Mouse (Mus musculus): ENCODE measurements around the gene 9930021J03Rik.
A peak's percentile ranks its signal among the peaks of the same experiment; 100 is the strongest.

9930021J03Rik gene

DNA sequence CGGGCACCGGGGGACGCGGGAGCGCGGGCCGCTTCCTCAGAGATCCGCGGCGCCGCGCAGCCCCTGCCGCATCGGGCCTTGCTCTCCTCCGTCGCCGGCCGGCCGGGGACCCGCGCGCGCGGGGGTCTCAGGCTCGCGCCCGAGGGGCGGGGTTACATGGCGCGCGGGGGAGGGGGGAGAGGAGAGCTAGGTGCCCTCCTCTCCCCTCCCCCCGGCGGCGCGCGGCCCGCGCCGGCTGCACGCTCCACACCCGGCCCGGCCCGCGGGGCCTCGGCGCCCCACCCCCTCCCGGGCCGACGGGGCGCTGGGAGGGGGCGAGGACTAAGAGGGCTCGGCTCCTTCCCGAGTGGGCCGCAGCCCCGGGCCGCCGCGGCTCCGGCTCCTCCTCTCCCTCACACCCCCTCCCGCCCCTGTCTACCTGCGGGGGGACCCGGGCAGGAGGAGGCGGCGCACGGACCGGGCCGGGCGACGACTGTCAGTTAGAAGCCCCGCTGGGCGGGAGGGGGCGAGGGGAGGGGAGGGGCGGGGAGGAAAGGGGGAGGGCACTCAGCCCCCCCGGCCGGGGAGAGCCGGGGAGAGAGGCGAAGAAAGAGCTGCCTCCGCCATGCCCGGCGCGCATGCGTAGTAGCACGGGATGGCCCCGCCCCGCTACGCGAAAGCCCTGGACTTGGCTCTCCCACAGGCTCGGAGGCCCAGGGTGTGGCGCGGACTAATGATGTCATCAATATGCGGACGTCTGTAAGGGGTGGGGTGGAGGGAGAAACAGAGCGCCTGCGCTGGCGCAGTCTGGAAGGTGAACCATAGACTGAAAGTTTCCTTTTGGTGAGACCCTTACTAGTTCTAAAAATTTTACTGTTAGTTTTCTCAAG lies at the start of gene 9930021J03Rik:
9930021J03Rik (minus strand) TSS at position 73 of the 869 bp plus-strand sequence.
- peak; percentile 98 for DNase-seq (ENCODE audit: low read depth, low spot score)

DNA sequence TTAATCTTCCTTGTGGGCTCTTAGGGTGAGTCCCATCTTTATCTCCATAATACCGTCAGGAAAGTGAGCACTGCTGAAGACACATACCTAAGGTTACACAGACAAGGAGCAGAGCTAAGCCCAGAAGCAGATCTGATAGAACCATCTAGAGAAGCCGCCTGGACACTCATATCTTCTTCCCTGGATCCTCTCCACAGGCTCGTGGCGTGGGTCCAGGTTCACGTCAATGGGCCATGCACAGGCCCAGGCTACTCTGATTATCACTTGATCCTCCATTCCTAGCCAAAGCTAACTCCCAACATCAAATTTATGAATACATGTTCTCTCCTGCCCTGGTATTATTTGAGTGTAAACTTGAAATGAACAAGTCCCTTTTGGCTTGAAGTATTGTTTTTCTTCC lies 47.9 kb upstream of the 9930021J03Rik start:
- no peak for DNase-seq (ENCODE audit: low read depth, low spot score)

DNA sequence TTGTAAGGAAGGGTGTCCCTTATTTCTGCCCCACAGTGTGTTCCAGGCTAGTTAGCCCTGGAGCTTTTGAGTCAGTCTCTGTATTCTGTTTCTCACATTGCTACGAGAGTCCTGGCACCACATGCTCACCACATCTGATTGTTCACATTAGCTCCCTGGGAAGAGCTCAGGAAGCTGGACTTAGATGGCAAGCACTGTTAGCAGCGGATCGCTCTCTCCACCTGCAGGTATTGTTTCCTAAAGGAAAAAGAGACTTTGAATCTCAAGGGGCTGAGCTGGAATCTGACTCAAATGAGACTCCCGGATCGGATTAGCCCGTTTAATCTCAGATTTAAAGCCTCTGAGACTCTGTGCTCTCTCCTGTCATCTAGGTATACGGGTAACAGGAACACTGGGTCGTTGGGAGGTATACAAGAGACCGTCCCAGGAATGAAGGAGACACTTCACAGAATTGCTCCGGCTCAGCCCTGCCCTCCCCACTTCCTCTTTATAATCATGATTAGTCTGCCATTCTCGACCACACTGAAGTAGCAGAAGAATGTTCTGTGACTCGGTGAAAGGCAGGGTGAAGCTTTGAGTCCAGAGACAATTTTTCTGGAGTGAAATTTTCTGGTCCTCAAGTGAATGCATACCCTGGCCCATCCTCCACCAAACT lies 45.4 kb upstream of the 9930021J03Rik start:
- DNase-seq (ENCODE audit: low read depth, low spot score) = no peak

DNA sequence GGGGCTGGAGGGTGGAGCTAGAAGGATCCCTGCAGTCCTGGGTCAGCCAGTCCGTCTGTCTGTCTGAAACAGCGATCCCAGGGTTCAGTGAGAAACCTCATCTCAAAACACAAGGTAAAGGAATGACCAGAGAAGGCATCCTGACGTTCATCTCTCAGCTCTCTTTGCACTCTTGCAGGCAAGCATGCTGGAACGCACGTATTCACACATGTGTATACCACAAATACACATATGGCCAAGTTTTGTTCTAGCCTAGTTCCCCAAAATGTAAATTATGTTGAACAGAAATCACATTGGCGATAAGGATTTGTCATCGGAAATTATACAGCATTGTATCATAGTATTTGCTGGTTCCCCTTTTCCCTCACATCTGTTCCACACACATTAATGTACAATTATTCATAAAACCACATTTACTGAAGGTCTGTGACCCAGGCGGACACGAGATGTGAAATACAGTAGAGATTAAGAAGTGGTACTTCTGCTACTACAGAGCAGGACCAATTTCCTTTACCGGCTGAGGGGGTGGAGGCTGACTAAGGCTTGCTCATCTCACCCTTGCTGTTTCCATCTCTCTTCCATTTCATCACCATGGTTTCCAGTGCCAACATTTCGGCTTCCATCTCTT lies 44.2 kb upstream of the 9930021J03Rik start:
- no peak for DNase-seq (ENCODE audit: low read depth, low spot score)

DNA sequence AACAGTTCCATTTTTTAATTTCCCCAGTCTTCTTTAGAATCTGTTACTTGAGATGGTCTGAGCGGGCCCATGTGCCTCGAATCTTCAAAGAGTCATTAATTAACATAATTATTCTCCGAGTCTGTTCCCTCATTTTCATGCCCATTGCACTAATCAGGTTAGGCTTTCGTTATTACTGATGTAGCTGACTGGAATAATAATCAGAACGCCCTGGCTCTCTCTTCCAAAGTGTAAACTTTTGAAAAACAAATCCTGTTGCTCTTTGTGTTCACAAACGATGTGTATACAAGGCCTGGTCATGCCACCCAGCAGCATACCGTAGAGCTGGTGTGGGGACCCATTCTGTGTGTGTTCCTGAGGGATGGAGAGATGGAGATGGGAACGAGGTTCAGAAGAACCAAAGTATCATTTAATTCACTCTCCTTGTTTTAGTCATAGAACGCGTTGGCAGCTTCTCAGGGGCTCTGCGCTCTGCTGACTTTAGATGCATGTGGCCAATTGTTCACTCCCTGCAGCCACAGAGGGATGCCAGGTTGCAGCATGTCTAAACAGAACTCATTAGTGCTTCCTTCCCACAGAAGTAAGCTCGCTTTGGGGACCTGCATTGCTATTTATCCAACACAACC lies 38.4 kb upstream of the 9930021J03Rik start:
- no peak for DNase-seq (ENCODE audit: low read depth, low spot score)

DNA sequence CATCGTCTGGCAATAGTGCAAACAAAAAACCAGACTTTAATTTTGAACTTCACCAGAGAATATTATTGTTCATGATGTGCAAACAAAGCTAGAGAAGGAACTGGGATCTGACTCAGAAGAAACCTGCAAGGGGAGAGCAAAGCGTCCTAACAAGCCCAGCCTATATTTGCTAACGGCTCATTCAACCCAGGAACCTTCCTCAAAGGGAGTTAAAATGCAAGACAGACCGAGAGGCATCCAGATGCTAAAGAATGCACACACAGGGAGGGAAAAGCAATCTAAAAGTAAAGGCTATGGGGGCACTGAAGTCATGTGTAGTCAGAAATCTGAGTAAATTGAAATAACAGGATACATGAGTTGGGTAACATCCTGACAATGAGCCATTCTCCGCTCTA lies 37.8 kb upstream of the 9930021J03Rik start:
- DNase-seq (ENCODE audit: low read depth, low spot score) = no peak

DNA sequence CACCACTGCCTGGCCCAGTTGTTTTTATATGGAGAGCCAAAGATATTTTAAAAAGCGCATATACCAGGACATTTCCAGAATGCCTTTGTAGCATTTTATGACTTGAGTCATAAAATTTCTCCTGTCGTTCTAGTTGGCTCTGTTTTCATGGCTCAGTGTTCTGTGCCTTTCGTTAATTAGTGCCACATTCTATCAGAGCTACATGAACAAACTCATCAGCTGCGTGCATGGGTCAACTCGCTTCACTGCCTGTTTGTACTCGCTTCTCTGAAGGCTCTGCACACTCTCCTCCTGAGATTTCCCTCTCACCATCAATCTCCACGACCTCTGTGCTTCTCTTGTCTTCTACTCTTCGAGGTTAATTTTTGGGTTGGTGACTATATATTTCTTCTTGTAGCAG lies 37.2 kb upstream of the 9930021J03Rik start:
- DNase-seq (ENCODE audit: low read depth, low spot score) = no peak

DNA sequence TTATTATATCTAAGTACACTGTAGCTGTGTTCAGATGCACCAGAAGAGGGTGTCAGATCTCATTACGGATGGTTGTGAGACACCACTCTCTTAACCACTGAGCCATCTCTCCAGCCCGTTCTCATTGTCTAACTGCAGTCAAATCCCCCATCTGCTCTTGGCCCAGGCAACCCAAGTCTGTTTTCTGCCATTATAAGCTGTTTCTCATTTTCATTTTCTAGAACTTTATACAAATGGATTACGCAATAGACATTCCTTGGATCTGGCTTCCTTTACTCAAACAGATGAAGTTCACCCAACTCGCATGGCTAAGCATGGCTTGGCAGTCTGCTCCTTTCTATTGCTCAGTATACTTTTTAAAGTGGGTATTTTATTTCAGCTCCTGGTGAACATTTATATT lies 34.9 kb upstream of the 9930021J03Rik start:
- DNase-seq (ENCODE audit: low read depth, low spot score) = no peak

DNA sequence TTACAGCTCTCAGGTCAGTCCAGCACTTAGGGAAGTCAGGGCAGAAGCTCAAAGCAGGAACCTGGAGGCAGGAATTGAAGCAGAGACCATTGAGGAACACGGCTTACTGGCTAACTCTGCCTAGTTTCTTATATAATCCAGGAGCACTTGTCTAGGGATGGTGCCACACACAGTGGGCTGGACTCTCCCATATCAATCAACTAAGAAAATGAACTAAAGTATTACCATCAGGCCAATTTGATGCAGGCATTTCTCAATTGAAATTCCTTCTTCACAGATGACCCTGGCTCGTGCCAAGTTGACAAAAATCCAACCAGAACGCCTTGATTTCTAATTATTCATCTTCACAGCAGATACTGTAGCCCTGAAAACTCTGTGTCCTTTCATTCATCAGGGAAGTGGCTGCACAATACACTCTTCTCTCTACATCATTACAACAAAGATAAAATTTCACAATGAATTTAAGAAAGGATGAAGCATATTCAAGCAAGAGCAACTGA lies 32.9 kb upstream of the 9930021J03Rik start:
- DNase-seq (ENCODE audit: low read depth, low spot score) = no peak

DNA sequence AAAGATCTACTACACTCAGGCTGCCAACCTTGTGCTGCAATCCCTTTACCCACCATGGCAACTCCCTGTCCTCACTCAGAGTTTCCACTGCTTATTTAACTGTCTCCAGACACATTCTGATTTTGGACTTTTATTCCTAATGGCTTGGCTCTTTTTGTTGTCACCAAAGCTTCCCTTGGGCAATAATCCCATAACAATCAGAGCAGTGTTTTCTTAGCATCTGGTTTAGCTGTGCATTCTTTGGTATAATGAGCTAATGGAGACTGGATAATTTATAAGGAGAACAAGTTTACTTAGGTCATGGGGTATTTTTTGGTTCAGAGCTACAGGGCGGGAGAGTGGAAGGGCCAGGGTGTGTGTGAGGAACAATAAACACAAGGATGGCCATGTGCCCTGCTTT lies 32.4 kb upstream of the 9930021J03Rik start:
- no peak for DNase-seq (ENCODE audit: low read depth, low spot score)

DNA sequence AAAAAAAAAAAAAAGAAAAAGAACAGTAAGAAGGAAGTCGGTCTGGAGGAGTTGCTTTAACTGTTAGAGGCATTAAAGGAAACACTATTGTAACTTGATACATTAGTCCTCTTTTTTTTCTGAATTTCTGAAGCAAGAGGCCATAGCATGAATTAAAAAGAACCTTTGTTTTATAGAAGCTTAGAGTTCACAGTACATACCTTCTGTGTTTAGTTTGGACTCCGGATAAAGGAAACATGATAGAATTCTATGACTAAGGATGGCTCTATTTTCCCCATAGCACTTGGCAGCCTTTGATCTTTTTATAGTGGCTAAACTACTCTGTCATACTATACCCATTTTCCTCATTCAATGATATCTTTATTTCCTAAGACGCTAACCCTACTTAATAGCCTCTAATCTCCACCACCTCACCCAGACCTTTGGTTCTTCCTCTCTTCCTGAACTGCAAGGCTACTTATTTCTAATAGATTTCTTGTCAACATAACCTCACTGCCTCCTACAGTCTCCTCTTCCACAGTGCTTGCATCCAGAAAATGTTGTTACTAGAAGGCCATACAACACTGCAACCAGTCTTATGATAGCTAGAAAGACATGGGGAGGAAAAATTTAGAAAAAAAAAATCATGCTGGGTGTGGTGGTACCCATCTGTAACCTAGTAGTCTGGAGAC lies 29.7 kb upstream of the 9930021J03Rik start:
- no peak for DNase-seq (ENCODE audit: low read depth, low spot score)

DNA sequence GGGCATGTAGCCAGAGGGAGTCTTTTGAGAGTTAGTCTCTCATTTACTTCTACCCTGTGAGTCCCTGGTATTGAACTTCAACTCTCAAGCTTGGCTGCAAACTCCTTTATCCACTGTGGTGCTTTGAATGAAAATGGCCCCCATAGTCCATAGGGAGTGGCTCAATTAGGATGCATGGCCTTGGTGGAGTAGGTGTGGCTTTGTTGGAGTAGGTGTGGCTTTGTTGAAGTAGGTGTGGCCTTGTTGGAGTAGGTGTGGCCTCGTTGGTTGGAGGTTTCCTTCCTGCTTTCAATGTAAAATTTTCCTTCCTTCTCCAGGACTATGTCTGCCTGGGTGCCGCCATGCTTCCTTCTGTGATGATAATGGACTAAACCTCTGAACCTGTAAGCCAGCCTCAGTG lies 25.1 kb upstream of the 9930021J03Rik start:
- DNase-seq (ENCODE audit: low read depth, low spot score) = no peak

DNA sequence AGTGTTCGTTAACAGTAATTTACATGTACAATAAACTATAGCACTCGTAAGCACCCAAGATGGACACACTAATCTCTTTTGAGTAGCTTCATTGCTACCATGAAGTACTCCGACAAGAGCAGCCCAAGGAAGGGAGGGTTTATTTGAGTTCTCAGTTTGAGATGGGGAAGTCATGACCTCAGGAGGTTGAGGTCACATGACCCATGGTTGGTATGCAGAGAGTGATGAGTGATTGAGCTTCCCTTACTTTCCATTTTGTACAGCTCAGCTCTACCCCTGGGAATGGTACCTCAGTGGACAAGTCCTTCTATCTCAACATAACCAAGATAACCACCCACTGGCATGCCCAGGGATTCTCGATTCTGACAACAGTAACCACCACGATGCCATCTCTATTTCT lies 22.8 kb upstream of the 9930021J03Rik start:
- DNase-seq (ENCODE audit: low read depth, low spot score) = no peak

DNA sequence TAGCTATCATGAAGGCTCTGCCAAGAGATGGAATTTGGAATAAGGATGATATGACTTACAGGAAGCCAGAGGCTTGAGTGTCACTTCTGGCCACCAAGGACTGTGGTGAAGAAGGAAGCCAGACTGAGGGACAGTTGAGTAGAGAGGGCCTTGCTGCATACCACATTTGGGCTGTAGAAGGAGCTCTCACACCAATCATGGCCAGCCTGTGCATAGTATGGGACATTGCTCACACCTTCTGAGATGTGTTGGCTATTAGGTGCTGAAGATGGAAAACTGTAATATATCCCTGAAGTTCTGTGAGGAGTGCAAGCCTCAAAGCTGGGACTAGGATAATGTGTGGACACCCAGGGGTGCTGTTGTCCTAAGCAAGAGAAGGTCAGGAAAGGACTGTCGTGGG lies 20.9 kb upstream of the 9930021J03Rik start:
- DNase-seq (ENCODE audit: low read depth, low spot score) = no peak

DNA sequence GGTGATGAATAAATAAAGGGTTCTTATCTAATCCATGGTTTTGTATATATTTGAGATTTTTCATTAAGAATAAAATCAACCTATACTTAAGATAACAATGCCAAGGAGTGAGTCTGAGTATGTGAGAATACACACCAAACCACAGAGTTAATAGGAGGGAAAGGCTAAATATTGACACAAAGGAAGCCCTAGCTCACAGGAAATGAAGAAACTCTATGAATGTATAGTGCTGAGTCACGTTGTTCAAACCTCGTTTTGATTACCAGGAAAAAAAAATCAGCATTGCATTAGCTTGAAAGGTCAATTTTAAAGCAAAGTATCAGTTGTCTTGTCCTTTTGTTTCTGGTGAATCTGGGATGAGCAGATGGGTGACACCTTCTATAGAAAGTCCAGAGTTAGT lies 19.2 kb upstream of the 9930021J03Rik start:
- DNase-seq (ENCODE audit: low read depth, low spot score) = no peak

DNA sequence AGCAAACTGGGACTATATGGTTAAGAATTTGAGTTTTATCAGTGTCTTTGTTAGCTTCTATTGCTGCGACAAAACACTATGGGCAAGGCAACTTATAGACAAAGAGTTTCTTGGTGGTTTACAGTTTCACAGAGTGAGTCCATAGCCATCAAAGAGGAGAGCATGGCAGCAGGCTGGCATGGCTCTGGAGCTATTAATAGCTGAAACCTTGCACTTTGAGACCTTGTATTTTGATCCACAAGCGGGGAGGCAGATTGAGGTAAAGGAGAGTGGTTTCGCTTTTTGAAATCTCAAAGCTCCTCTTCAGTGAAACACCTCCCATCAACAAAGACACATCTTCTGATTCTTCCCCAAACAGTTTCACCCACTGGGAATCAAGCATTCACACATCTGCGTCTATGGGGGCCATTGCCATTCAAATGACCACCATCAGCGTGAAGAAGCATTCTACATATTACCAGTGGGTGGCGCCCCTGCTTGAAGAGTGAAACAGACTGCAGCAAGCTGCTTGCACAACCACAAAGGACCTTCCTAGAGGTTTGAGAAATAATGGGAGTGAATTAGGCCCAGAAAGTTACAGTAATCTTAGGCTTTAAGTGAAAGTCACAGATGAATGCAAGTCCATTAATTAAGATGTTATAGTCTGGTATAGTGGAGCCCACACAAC lies 18.4 kb upstream of the 9930021J03Rik start:
- no peak for DNase-seq (ENCODE audit: low read depth, low spot score)

DNA sequence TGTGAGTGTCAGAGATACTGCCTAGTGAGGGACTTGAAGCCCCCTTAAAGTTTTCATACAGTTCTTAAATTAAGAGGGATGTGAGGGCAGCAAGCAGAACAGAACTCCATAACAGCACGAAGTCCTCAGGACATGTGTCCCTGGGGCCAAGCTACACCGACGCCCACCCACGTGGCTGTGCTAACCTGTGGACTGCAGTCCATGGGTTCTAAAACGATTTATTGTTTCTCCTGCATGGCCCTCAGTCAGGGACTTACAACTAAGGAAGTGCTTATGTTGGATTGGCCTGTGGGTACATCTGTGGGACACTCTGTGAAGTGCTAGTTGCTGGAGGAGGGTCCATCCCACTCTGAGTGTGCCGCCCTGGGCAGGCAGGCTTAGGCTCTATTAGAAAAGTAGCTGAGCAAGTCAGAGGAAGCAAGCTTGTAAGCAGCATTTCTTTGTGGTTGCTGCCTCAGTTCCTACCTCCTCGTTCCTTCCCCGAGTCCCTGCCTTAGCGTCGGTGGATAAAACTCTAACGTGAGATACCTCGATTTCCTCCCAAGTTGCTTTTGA lies 17.7 kb upstream of the 9930021J03Rik start:
- DNase-seq (ENCODE audit: low read depth, low spot score) = no peak

DNA sequence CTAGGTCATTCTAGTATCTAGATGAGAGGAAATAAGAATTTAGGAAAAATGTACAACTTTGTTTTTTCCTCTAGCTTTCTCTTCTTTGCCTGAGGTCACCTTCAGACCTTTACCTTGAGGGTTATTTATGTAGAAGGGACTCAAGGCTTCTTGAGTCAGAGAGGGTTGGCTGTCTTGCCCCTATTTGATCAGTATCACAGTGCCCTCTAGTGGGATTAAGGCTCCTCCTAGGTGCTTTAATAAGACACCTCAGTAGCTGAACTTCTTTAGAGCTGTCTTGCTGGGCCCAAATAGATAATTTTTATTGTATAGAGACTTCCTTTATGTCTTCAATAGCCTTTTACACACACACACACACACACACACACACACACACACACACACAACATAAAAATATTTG lies 15.2 kb upstream of the 9930021J03Rik start:
- no peak for DNase-seq (ENCODE audit: low read depth, low spot score)

DNA sequence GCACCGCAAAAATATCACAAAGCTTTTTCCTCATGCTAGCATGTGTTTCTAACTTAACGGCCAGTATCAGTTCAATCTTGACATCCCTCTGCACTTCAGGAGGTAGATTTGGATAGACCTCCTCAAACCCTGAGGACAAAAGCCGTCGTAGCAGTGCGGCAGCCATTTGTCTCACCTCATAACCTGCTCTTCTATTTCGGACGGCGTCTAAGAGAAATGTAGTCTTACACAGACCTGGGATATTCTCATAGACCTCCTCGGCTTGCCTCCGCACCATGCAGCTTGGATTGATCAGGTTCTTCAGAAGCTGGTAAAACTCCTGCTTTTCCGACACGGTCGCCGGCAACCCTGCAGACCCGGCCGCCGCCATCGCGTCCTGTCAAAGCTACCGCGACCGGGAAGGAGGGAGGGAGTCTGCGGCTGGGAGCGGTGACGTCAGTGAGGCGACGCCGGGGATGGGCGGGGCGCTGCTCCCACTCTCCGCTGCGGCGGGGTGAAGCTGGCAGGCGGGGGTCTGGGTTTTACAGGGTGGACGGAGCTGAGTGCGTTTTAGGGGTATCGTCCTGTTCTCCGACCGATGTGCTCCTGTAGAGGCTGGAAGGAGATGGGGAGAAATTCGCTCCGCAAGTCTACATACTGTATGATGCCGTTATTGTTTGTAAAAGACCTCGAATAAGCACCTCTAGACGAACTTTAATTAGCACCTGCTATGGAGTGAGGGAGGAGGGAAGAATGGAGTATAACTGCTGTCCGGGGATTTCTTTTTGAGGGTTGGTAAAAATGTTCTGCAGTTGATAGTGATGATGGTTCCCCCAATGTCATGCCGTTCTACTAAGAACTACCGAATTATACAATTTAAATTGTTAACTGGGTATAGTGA lies 7.0 kb upstream of the 9930021J03Rik start, which contains the start of gene Ranbp6:
Ranbp6 (minus strand) TSS at position 394 of the 880 bp plus-strand sequence.
- DNase-seq (ENCODE audit: low read depth, low spot score) = peak; percentile 69

Measured in c-Kit-negative CD71-positive TER-119-positive erythroid progenitor cells, embryonic 14.5 days (primary cell).